Mouse (Mus musculus): Measurements from ENCODE around the gene Cldn24.
"Not testable (repeated sequence)": the region's sequence is repeated elsewhere in the genome, so short reads cannot be mapped to it uniquely, and the experiment has no call there.

Gene Cldn24

DNA sequence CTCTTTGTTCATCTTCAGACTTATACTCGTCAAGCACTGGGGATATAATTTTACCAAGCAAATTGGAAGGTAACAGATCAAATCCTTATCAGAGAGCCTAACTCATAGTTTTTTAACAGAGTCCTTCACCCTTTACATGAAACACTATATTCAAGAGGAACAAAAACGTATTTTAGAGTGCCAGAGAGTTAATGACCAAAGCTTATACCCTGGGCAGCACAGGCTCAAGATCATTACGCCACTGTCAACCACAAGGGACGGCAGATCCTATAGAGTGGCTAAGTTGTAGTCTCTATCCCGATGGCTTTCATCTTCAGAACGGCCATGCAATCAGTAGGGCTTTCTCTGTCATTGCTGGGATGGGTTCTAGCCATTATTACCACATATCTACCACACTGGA is at the start of gene Cldn24:
Gene Cldn24, plus strand, starts transcription at position 301 of the 400 bp plus-strand sequence.
- DNase-seq = no peak

GRCm38 (mm10) chr8:47772986-47773385 is 49.0 kb upstream of the Cldn24 start:
- DNase-seq = no peak

DNA sequence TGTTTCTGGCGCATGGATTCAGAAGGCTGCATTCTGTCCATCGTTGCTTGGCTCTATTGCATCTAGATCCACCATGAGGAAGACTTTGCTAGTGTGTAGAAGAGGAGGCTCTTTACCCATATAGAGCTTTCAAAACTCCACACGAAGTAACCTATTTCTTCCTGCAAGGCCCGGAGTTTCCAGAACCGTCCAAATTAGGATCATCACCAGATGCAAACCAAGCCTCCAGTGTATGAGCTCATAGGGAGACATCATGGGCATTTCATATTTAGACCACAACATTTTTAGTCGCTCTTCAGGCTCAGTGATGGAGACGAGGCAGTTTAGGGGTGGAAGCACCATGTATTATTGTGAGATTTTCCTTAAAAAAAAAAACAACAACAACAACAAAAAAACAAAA is 44.5 kb upstream of the Cldn24 start:
- DNase-seq = no peak

DNA sequence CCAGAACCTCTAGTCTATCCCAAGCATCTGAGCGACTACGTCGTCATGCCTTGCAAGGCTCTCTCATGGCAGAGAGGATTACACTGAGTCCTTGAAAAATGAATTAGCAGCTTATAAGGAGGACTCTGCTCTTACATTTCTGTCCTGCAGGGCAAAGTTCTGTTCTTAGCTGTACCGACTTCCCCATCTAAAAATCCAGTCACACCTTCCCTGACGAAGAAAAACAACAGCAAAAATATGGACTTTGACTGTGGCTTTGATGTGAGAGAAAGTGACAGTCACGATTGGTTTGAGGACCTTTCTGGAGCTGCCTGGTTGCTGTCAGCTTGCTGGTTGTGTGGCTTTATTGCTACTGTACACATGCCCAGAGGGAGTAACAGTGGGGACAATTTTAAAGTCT is 42.4 kb upstream of the Cldn24 start:
- no peak for DNase-seq

- no peak for DNase-seq
Measured at GRCm38 (mm10) chr8:47781881-47782280, 40.1 kb upstream of the Cldn24 start.

- no peak for DNase-seq
Measured at GRCm38 (mm10) chr8:47783544-47783943, 38.4 kb upstream of the Cldn24 start.

GRCm38 (mm10) chr8:47783944-47784343 is 38.0 kb upstream of the Cldn24 start:
- no peak for DNase-seq

- DNase-seq = no peak
Measured at GRCm38 (mm10) chr8:47784436-47784835, 37.5 kb upstream of the Cldn24 start.

GRCm38 (mm10) chr8:47786323-47786722 is 35.6 kb upstream of the Cldn24 start:
- DNase-seq = no peak

- no peak for DNase-seq
Measured at GRCm38 (mm10) chr8:47787705-47788104, 34.2 kb upstream of the Cldn24 start.

- DNase-seq = no peak
Measured at GRCm38 (mm10) chr8:47791986-47792385, 30.0 kb upstream of the Cldn24 start.

- DNase-seq = no peak
Measured at GRCm38 (mm10) chr8:47799438-47799837, 22.5 kb upstream of the Cldn24 start.

DNA sequence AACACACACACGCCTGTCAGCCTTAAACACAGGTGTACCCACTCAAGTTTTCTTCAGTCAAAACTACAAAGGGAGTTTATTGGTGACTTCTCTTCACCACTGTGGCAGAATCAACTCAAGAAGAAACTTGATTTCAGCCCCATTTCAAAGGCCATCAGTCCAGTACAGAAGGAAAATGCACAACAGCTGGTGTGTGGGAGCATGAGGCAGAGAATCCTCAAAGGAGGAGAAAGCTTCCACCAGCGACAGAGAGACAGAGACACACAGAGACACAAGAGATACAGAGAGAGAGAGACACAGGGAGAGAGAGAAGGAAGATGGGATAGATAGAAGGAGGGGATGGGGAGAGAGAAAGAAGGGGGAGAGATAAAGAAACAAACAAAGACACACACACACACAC is 19.6 kb upstream of the Cldn24 start:
- DNase-seq = no peak

- DNase-seq = no peak
Measured at GRCm38 (mm10) chr8:47804262-47804661, 17.7 kb upstream of the Cldn24 start.

GRCm38 (mm10) chr8:47809970-47810665 is 11.8 kb upstream of the Cldn24 start:
- DNase-seq = no peak

DNA sequence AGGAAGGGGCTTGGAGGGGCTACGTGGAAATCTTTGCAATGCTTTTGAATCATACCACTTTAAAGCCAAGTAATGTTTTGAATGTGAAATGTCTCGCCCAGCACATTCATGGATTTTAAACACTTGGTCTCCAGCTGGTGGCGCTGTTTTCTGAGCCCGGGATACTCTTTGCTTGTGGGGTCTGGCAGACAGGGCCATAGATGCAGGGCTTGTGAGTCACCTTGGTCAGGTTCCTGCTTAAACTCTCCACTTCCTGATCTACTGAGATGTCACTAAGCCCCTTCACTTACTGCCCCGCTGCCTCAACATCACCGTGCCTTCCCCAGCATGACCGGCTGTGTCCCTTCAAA is 11.3 kb upstream of the Cldn24 start:
- no peak for DNase-seq

GRCm38 (mm10) chr8:47811221-47811620 is 10.7 kb upstream of the Cldn24 start:
- no peak for DNase-seq

DNA sequence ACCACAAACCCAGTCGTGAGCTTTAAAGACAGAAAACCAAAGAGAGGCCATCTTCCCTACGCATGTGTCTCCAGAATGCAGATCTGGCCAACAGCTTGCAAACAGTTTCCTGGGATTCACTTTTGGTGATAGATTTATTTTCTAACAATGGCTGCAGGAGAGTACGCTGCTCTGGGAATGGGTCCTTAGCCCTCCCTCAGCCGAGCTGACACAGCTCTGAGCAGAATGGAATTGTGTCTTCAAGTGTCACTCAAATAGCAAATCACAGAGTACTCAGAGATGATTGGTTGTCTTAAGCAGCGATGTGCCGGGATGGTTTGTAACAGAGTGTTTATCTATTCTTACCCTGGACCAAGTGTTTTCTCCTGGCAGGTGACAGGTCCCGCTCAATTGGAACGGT is 2.9 kb upstream of the Cldn24 start:
- DNase-seq = no peak

- DNase-seq = no peak
Measured at GRCm38 (mm10) chr8:47820914-47821772, 800 bp upstream of the Cldn24 start.

DNA sequence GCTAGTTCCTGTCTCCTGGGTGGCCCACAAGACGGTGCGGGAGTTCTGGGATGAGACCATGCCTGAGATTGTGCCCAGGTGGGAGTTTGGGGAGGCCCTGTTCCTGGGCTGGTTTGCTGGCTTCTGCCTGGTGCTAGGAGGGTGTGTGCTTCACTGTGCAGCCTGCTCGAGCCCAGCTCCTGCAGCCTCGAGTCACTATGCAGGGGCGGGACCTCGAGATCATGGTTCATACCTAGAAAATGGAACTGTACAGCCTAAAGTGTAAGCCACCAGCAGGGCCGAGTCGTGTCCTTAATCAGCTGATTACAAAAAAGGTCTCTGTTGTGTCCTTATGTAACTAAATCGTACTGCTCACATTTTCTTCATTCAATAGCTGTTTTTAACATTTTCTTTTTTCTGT is 598 bp downstream of the Cldn24 start:
- DNase-seq = not testable (repeated sequence)

- DNase-seq = no peak
Measured at GRCm38 (mm10) chr8:47823777-47824176, 1.8 kb downstream of the Cldn24 start.

- DNase-seq = no peak
Measured at GRCm38 (mm10) chr8:47824182-47824581, 2.2 kb downstream of the Cldn24 start, which contains the start of gene Cldn22. Gene Cldn22 (plus strand): TSS chr8:47824482.

DNA sequence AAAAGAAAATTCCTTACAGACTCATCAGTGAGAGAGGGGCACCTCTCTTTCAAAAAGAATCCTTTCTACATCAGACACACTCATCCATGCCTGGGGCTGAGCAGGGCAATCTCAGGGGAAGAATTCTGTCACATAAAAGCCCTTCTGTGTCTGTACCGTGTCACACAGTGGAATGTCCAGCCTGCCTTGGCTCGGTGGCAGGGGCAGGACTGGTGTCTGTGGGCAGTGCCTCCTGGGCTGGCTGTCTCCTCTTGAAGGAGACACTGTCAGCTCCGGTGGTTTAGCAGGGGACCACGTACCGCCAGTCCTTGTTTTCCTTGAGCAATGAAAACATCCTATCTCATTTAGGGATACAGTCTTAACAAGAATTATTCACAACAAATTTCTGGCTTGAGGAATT is 3.7 kb downstream of the Cldn24 start:
- DNase-seq = no peak

GRCm38 (mm10) chr8:47826911-47827310 is 5.0 kb downstream of the Cldn24 start:
- no peak for DNase-seq
